Mouse (Mus musculus): ENCODE measurements at regions not wholly inside any gene's neighbourhood (a gene's known extent, or its start where the extent isn't known, plus 50 kb on each side); places are given as distances from the start of the nearest gene placed in this dataset.

GRCm38 (mm10) chr16:93450896-93451295 lies 153.0 kb downstream of the Setd4 start:
- TF ChIP-seq CTCF (IDR thresholded peaks at IDR 0.05) (no peak), EP300 (IDR thresholded peaks at IDR 0.05) (no peak)

Data from lung, postnatal 0 days (tissue).